Mouse (Mus musculus): ENCODE measurements at regions not wholly inside any gene's neighbourhood (a gene's known extent, or its start where the extent isn't known, plus 50 kb on each side); places are given as distances from the start of the nearest gene placed in this dataset.

GRCm38 (mm10) chr12:6087627-6088350 lies 712.3 kb upstream of the Klhl29 start:
- H3K27ac ChIP-seq (ENCODE audit: insufficient read depth, low read depth, low read length, poor library complexity, severe bottlenecking): no peak overlapping the region
- DNase-seq (ENCODE audit: low read depth, low spot score): no peak
- H3K9ac ChIP-seq (ENCODE audit: insufficient read depth, low read depth, low read length, poor library complexity, severe bottlenecking): no peak overlapping the region
- no peak overlapping the region for H3K4me3 ChIP-seq (ENCODE audit: insufficient read depth in 1 of 2, low read depth in 1 of 2, low read length in 2 of 2, poor library complexity in 1 of 2, severe bottlenecking in 1 of 2)
- no peaks in the 10 kb centered on the region for H3K9me3 ChIP-seq (ENCODE audit: control insufficient read depth, insufficient read depth, low read depth, low read length)
- in situ Hi-C loops (cut with MboI; ENCODE audit: low sequenced_read_pairs in 2 of 2, unreplicated experiment in 2 of 2): no loop called here
- H3K36me3 ChIP-seq (ENCODE audit: control insufficient read depth, insufficient read depth, low read length, poor library complexity, severe bottlenecking): no peaks in the 10 kb centered on the region
- TF ChIP-seq MAFK (IDR thresholded peaks at IDR 0.05; ENCODE audit: insufficient read depth, low read depth, low read length): no peak
- TF ChIP-seq HCFC1 (IDR thresholded peaks at IDR 0.05; ENCODE audit: borderline replicate concordance, insufficient read depth, low read length): no peak
- no peak for TF ChIP-seq CHD2 (IDR thresholded peaks at IDR 0.05; ENCODE audit: low read depth, low read length)
- no peak for TF ChIP-seq ZC3H11A (IDR thresholded peaks at IDR 0.05; ENCODE audit: borderline replicate concordance, low read depth, low read length)
- no peak for TF ChIP-seq ZNF384 (IDR thresholded peaks at IDR 0.05; ENCODE audit: low read depth, low read length)
- no peaks in the 10 kb centered on the region for H3K4me1 ChIP-seq (ENCODE audit: control insufficient read depth in 2 of 2, insufficient read depth in 2 of 2, low read length in 2 of 2, poor library complexity in 1 of 2)

- no peaks in the 10 kb centered on the region for H3K9me3 ChIP-seq (ENCODE audit: control insufficient read depth, insufficient read depth, low read depth, low read length)
- H3K4me1 ChIP-seq (ENCODE audit: control insufficient read depth in 2 of 2, insufficient read depth in 2 of 2, low read length in 2 of 2, poor library complexity in 1 of 2): no peaks in the 10 kb centered on the region
- DNase-seq (ENCODE audit: low read depth, low spot score): no peak
- H3K27ac ChIP-seq (ENCODE audit: insufficient read depth, low read depth, low read length, poor library complexity, severe bottlenecking): no peak overlapping the region
- no peaks in the 10 kb centered on the region for H3K36me3 ChIP-seq (ENCODE audit: control insufficient read depth, insufficient read depth, low read length, poor library complexity, severe bottlenecking)
- H3K9ac ChIP-seq (ENCODE audit: insufficient read depth, low read depth, low read length, poor library complexity, severe bottlenecking): no peak overlapping the region
- TF ChIP-seq ZC3H11A (IDR thresholded peaks at IDR 0.05; ENCODE audit: borderline replicate concordance, low read depth, low read length): no peak
- no peak for TF ChIP-seq MAFK (IDR thresholded peaks at IDR 0.05; ENCODE audit: insufficient read depth, low read depth, low read length)
- TF ChIP-seq CHD2 (IDR thresholded peaks at IDR 0.05; ENCODE audit: low read depth, low read length): no peak
- no peak for TF ChIP-seq ZNF384 (IDR thresholded peaks at IDR 0.05; ENCODE audit: low read depth, low read length)
- TF ChIP-seq HCFC1 (IDR thresholded peaks at IDR 0.05; ENCODE audit: borderline replicate concordance, insufficient read depth, low read length): no peak
- H3K4me3 ChIP-seq (ENCODE audit: insufficient read depth in 1 of 2, low read depth in 1 of 2, low read length in 2 of 2, poor library complexity in 1 of 2, severe bottlenecking in 1 of 2): no peak overlapping the region
- in situ Hi-C loops (cut with MboI; ENCODE audit: low sequenced_read_pairs in 2 of 2, unreplicated experiment in 2 of 2): no loop called here
Observed at GRCm38 (mm10) chr12:6087071-6087470, 711.6 kb upstream of the Klhl29 start.

- Histone ChIP-seq H3K36me3 (ENCODE audit: control insufficient read depth, insufficient read depth, low read length, poor library complexity, severe bottlenecking) (no peaks in the 10 kb centered on the region), H3K4me1 (ENCODE audit: control insufficient read depth in 2 of 2, insufficient read depth in 2 of 2, low read length in 2 of 2, poor library complexity in 1 of 2) (no peaks in the 10 kb centered on the region), H3K9ac (ENCODE audit: insufficient read depth, low read depth, low read length, poor library complexity, severe bottlenecking) (no peak overlapping the region), H3K9me3 (ENCODE audit: control insufficient read depth, insufficient read depth, low read depth, low read length) (no peaks in the 10 kb centered on the region), H3K4me3 (ENCODE audit: insufficient read depth in 1 of 2, low read depth in 1 of 2, low read length in 2 of 2, poor library complexity in 1 of 2, severe bottlenecking in 1 of 2) (no peak overlapping the region), H3K27ac (ENCODE audit: insufficient read depth, low read depth, low read length, poor library complexity, severe bottlenecking) (no peak overlapping the region)
- no peak for DNase-seq (ENCODE audit: low read depth, low spot score)
- in situ Hi-C loops (cut with MboI; ENCODE audit: low sequenced_read_pairs in 2 of 2, unreplicated experiment in 2 of 2): no loop called here
- TF ChIP-seq CHD2 (IDR thresholded peaks at IDR 0.05; ENCODE audit: low read depth, low read length) (no peak), ZC3H11A (IDR thresholded peaks at IDR 0.05; ENCODE audit: borderline replicate concordance, low read depth, low read length) (no peak), HCFC1 (IDR thresholded peaks at IDR 0.05; ENCODE audit: borderline replicate concordance, insufficient read depth, low read length) (no peak), MAFK (IDR thresholded peaks at IDR 0.05; ENCODE audit: insufficient read depth, low read depth, low read length) (no peak), ZNF384 (IDR thresholded peaks at IDR 0.05; ENCODE audit: low read depth, low read length) (no peak)
Observed at GRCm38 (mm10) chr12:6046866-6047689, 671.6 kb upstream of the Klhl29 start.

- no peaks in the 10 kb centered on the region for H3K4me1 ChIP-seq (ENCODE audit: control insufficient read depth in 2 of 2, insufficient read depth in 2 of 2, low read length in 2 of 2, poor library complexity in 1 of 2)
- no peak overlapping the region for H3K9ac ChIP-seq (ENCODE audit: insufficient read depth, low read depth, low read length, poor library complexity, severe bottlenecking)
- no peak overlapping the region for H3K27ac ChIP-seq (ENCODE audit: insufficient read depth, low read depth, low read length, poor library complexity, severe bottlenecking)
- in situ Hi-C loops (cut with MboI; ENCODE audit: low sequenced_read_pairs in 2 of 2, unreplicated experiment in 2 of 2): no loop called here
- no peak overlapping the region for H3K4me3 ChIP-seq (ENCODE audit: insufficient read depth in 1 of 2, low read depth in 1 of 2, low read length in 2 of 2, poor library complexity in 1 of 2, severe bottlenecking in 1 of 2)
- no peaks in the 10 kb centered on the region for H3K36me3 ChIP-seq (ENCODE audit: control insufficient read depth, insufficient read depth, low read length, poor library complexity, severe bottlenecking)
- DNase-seq (ENCODE audit: low read depth, low spot score): no peak
- no peaks in the 10 kb centered on the region for H3K9me3 ChIP-seq (ENCODE audit: control insufficient read depth, insufficient read depth, low read depth, low read length)
- no peak for TF ChIP-seq CHD2 (IDR thresholded peaks at IDR 0.05; ENCODE audit: low read depth, low read length)
- TF ChIP-seq ZC3H11A (IDR thresholded peaks at IDR 0.05; ENCODE audit: borderline replicate concordance, low read depth, low read length): no peak
- no peak for TF ChIP-seq HCFC1 (IDR thresholded peaks at IDR 0.05; ENCODE audit: borderline replicate concordance, insufficient read depth, low read length)
- no peak for TF ChIP-seq ZNF384 (IDR thresholded peaks at IDR 0.05; ENCODE audit: low read depth, low read length)
- TF ChIP-seq MAFK (IDR thresholded peaks at IDR 0.05; ENCODE audit: insufficient read depth, low read depth, low read length): no peak
Observed at GRCm38 (mm10) chr12:6046110-6046509, 670.6 kb upstream of the Klhl29 start.
